Mouse (Mus musculus) limb, embryonic 10.5 days (tissue): Measurements from ENCODE around the gene Gpbar1. TPM values are rescaled to one million over a fixed set of nuclear protein-coding genes. Genes with fewer than 3 reads are reported as not detected.
"Not testable (repeated sequence)": the region's sequence is repeated elsewhere in the genome, so short reads cannot be mapped to it uniquely, and the experiment has no call there.

ENCODE experiments used
- DNase-seq: peaks from one replicate; pipeline ENCODE4 v3.0.0-alpha.2; 2017; ENCODE audit warnings: low spot score
- H3K27ac ChIP-seq: fragments of 300-500 bp; sonication (generic); 2 replicates; pipeline ENCODE4 v1.5.1; 2016; ENCODE audit warnings: mild to moderate bottlenecking
- H3K27me3 ChIP-seq: fragments of 300-500 bp; sonication (generic); 2 replicates; pipeline ENCODE4 v1.6.1; 2016; ENCODE audit warnings: low read depth, mild to moderate bottlenecking; ENCODE audit not compliant: poor library complexity, severe bottlenecking
- H3K36me3 ChIP-seq: fragments of 300-500 bp; sonication (generic); 2 replicates; pipeline ENCODE4 v1.6.1; 2016; ENCODE audit warnings: mild to moderate bottlenecking, moderate library complexity
- H3K4me1 ChIP-seq: fragments of 300-500 bp; sonication (generic); 2 replicates; pipeline ENCODE4 v1.6.1; 2016
- H3K4me3 ChIP-seq: fragments of 300-500 bp; sonication (generic); 2 replicates; pipeline ENCODE4 v1.5.1; 2016; ENCODE audit warnings: mild to moderate bottlenecking, moderate library complexity
- H3K9me3 ChIP-seq: fragments of 300-500 bp; sonication (generic); replicated peaks from 2 replicates; pipeline ENCODE4 v1.6.1; 2016; ENCODE audit warnings: mild to moderate bottlenecking
- WGBS: fragments of 180-500 bp; shearing (Covaris S2); methylation state at CpG from one replicate; pipeline ENCODE4 v1.1.7; 2016; 5-methylcytosine and 5-hydroxymethylcytosine counted together
- polyA plus RNA-seq: library from polyadenylated mRNA; unstranded; fragments of >200 nt; fragmentation: Nextera tagmentation; extraction: Ambion mirVana; gene quantifications from 2 replicates; pipeline ENCODE4 v1.2.1, GENCODE M21; 2016

Gene Gpbar1
- polyA plus RNA-seq, 1 experiment from 2014 or later, result 0.26 TPM

DNA sequence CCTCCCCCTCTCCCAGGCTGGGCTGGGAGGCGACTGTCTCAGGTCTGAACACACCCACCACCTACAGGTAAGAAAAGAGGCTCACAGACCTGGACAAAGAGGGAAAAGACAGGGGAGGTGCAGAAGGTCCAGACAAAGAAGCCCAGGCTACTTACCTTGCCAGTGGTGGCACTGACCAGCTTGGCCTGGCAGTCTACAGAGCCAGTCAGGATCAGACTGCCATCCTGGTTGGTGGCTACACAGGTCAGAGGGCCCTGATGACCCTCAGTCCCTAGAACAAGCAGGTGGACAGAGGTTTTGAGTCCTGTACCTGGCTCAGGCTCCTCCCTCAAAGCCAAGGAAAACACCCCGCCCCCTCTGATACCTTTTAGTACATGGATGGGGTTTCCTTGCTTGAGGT lies 3.0 kb downstream of the Gpbar1 start:
- 94% methylated on average over 2 of the region's 2 CpGs for WGBS
- H3K9me3 ChIP-seq, result no peaks in the 10 kb centered on the region
- no peaks in the 10 kb centered on the region for H3K27me3 ChIP-seq

DNA sequence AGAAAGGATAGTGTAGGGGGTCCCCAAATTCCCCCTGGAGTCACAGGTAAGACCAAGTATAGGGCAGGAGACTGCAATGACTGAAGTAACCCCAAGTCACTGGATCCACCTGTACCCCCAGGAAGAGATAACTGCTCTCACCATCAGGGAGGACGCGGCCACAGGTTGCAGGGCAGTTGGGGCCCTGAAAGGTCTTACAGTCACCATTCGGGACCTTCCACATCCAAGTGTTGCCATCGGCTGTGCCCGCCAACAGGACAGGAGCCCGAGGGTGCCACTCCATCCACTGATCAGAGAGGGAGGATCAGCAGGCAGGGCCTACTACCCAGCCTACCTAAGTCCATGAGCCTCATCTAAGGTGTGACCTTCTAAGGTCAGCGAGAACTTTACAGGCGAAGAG lies 3.5 kb downstream of the Gpbar1 start:
- Histone ChIP-seq H3K4me1 (peaks cover 41% of the 10 kb centered on the region), H3K27me3 (no peaks in the 10 kb centered on the region), H3K27ac (no peak overlapping the region), H3K36me3 (peaks cover 52% of the 10 kb centered on the region), H3K9me3 (no peaks in the 10 kb centered on the region), H3K4me3 (no peak overlapping the region)
- WGBS, result 91% methylated on average over 8 of the region's 8 CpGs
- DNase-seq, result no peak

More for the DNA sequence above, 3.0 kb downstream of the Gpbar1 start:
- Histone ChIP-seq H3K27ac (no peak overlapping the region), H3K4me1 (peaks cover 40% of the 10 kb centered on the region), H3K4me3 (no peak overlapping the region), H3K36me3 (peaks cover 49% of the 10 kb centered on the region)
- no peak for DNase-seq

DNA sequence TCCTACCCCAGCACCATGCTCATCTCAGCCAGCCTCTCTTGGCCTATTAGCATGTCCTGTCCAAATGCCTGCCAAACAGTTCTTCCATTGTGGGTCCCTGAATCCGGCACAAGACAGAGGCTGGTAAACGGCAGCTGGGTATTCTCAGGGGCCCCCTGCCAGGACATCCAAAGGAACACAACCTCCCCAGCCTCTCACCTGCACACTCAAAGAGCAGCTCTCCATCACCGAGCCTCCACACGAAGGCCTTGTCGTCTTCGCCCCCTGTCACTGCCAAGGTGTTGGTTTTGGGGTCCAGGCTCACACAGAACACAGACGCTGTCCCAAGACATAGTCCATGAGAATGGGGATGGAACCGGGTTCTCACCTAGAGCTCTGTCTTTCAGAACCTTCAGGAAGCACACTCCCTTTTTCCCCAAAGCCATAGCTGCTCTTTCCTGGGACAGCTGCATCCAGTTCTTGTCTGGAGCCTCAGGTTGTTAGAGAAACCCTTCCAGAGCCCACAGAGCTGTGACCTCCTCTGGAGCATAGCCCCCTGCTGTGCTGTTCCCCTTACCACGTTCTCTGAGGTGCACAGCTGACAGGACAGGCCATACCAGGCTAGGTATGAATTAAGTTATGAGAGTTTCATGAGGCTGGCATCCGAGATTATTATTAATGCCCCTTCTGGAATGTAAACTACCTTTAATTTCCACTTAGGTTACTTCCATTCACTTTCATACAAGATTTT lies 4.7 kb downstream of the Gpbar1 start:
- H3K4me3 ChIP-seq, result peak overlapping the region; percentile 13
- WGBS, result 89% methylated on average over 10 of the region's 10 CpGs
- H3K4me1 ChIP-seq, result peaks cover 32% of the 10 kb centered on the region
- H3K36me3 ChIP-seq, result peaks cover 58% of the 10 kb centered on the region
- H3K27ac ChIP-seq, result no peak overlapping the region
- no peak for DNase-seq
- no peaks in the 10 kb centered on the region for H3K27me3 ChIP-seq
- no peaks in the 10 kb centered on the region for H3K9me3 ChIP-seq

DNA sequence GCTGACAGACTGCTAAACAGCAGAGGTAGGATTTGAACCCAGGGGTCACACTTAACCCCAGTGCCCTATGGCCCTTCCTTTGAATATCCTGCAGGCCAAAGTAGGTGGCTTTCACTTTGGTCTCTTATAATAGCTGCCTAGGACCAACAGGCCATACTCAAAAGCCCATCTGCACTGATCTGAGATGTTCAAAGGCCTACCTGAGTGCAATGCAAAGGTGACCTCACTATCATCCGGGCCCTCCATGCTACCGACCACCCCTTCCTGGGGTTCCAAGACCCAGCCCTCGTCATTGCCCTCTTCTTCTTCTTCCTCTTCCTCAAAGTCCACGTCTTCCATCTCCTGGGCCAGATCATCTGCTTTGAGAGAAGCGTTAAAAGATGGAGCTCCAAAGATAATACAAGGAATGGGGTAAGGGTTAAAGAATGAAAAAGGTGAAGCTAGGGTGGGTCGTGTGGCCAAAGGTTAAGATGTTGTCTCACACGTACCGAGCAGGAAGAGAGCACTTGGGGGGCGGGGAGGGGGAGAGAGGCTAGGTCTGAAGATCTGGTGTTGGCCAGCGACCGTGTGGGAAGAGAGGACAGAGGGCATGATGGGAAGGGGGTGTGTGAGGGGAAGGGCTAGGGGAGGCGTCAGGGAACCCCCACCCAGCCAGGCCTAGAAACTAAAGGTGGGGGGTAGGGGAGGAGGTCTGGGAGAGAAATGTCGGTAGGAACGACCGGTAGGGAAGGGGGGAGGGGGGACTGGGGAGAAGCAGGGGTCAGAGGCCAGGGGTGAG lies 5.5 kb downstream of the Gpbar1 start:
- peaks cover 32% of the 10 kb centered on the region for H3K4me1 ChIP-seq

DNA sequence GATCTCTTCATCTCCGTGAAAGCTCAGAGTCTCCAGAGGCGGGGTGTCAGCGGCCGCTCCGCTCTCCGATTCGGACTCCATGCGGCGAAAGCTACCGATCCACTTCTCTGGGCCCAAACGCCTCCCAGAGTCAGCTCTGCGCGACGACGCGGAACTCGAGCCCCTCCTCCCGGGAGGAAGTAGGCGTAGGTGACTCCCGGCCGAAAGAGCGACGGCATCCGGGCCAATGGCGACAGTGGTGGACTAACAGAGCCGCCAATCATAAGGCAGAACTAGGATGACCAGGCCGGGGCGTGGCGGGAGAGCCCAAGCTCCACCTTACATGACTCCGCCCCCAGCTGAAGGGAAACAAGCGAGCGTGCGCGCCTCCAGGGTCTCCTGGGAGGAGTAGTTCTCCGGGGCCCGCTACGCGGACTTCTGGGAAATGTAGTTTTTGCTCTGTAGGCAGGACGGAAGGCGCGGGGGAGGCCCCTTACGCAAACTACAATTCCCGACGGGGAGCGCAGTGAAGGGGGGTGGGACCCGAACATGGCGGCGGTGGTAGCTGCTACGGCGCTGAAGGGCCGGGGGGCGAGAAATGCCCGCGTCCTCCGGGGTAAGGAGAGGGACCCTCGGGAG lies 6.3 kb downstream of the Gpbar1 start, which contains the start of the genes Aamp and Pnkd:
TSS of gene Aamp (minus strand) at position 196 of the 618 bp plus-strand sequence.
TSS of gene Pnkd (plus strand) at position 388 of the 618 bp plus-strand sequence.
- no peaks in the 10 kb centered on the region for H3K9me3 ChIP-seq
- H3K4me3 ChIP-seq, result peak within 1 kb of the TSS; percentile 78
- H3K36me3 ChIP-seq, result peaks cover 61% of the 10 kb centered on the region
- H3K27ac ChIP-seq, result peak within 1 kb of the TSS; percentile 85
- DNase-seq, result peak; percentile 99
- peaks cover 32% of the 10 kb centered on the region for H3K4me1 ChIP-seq
- under 1% methylated on average over 56 of the region's 56 CpGs for WGBS
- H3K27me3 ChIP-seq, result no peaks in the 10 kb centered on the region

More for the DNA sequence above, 5.5 kb downstream of the Gpbar1 start:
- Histone ChIP-seq H3K27ac (peak overlapping the region; percentile 85), H3K9me3 (no peaks in the 10 kb centered on the region), H3K27me3 (no peaks in the 10 kb centered on the region), H3K4me3 (peak overlapping the region; percentile 78), H3K36me3 (peaks cover 61% of the 10 kb centered on the region)
- 14% methylated on average over 15 of the region's 15 CpGs for WGBS
- peak; percentile 65 for DNase-seq

DNA sequence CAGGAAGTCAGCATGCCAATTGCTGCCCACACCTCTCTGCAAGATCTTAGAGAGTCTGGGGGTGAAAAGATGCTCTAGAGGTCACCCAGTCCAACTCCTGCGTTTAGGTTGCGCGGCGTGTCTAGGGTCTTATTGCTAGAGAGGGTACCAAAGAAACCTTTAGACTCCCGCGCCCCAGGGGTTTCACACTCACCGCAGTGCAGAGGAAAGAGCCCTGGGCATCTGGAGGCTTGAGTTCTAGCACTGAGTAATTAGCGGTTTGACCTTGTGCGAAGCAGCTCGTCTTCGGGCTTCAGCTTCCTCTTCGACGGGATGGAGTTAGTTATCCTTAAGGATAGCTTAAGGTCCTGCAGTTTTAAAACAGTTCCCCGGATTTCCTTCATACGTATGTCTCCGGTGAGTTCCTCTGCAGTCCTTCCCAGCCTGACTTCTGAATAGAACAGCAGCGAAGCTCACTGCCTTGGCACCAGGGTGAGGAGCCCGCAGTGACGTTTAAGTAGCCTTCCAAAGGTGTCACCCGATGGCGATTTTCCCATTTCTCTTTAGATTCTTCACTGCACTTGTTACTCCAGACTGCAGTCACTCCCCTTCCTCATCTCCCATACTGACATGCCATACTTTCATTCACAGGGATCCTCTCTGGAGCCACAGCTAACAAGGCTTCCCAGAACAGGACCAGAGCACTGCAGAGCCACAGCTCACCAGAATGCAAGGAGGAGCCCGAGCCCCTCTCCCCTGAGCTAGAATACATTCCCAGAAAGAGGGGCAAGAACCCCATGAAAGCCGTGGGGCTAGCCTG lies 7.1 kb downstream of the Gpbar1 start:
- H3K4me3 ChIP-seq, result peak overlapping the region; percentile 78
- peaks cover 28% of the 10 kb centered on the region for H3K4me1 ChIP-seq
- WGBS, result 4% methylated on average over 23 of the region's 23 CpGs
- no peaks in the 10 kb centered on the region for H3K9me3 ChIP-seq
- no peak for DNase-seq
- H3K27ac ChIP-seq, result peak overlapping the region; percentile 85
- H3K36me3 ChIP-seq, result peaks cover 61% of the 10 kb centered on the region
- H3K27me3 ChIP-seq, result no peaks in the 10 kb centered on the region

DNA sequence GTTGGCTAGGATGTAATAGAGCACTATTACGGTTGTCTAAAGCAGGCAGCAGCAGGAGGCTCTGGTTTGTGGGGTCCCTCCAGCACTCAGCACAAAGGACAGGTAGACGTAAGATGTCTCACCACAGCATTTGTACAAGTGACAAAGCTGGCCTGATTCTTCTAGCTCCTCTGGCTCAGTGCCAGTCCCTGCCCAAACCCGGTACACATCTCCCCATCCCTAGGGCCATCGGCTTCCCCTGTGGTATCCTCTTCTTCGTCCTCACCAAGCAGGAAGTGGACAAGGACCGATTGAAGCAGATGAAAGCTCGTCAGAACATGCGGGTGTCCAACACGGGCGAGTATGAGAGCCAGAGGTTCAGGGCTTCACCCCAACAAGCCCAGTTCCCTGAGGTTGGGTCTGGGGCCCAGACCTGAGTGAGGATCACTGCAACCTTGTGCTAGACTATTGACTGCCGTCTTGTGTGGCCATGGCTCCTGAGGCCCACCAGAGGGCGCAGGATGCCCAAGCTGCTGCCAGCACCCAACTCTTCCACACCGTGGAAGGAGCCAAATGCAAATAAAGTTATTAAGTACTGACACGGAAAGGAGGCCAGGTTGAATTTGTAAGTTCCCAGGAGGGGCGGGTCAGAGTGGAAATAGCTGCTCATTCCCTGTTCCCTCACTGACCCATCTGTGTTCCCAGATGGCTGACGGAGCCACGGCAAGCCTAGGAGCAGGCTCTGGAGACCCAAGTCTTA lies 8.7 kb downstream of the Gpbar1 start:
- not testable (repeated sequence) for DNase-seq
- WGBS, result 59% methylated on average over 15 of the region's 17 CpGs

DNA sequence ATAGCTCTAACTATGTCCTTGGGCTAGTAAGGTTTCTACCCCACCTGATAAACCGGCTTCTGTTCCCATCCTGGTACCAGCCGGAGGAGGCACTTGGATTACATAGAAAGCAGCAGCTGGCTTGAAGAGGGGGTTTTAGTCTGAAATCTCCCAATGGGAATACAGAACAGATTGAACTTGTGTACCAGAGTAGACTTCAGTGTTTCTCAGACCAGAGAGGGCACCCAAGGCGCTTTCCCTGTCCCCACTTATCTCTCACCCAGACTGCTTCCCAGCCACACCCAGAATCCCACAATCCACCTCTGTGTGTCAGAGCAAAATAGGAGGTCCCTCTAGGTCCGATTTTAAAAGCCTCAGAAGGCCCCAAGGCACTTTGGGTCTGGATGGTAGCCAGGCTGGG lies 10.0 kb downstream of the Gpbar1 start:
- no peaks in the 10 kb centered on the region for H3K27me3 ChIP-seq
- peaks cover 18% of the 10 kb centered on the region for H3K4me1 ChIP-seq
- no peak overlapping the region for H3K27ac ChIP-seq
- H3K4me3 ChIP-seq, result no peak overlapping the region
- DNase-seq, result no peak
- no peaks in the 10 kb centered on the region for H3K9me3 ChIP-seq
- peaks cover 60% of the 10 kb centered on the region for H3K36me3 ChIP-seq
- WGBS, result 85% methylated on average over 4 of the region's 4 CpGs

More for the DNA sequence above, 8.7 kb downstream of the Gpbar1 start:
- peaks cover 61% of the 10 kb centered on the region for H3K36me3 ChIP-seq
- H3K27ac ChIP-seq, H3K4me3 ChIP-seq, H3K9me3 ChIP-seq, H3K27me3 ChIP-seq: not testable (repeated sequence)
- peaks cover 25% of the 10 kb centered on the region for H3K4me1 ChIP-seq

DNA sequence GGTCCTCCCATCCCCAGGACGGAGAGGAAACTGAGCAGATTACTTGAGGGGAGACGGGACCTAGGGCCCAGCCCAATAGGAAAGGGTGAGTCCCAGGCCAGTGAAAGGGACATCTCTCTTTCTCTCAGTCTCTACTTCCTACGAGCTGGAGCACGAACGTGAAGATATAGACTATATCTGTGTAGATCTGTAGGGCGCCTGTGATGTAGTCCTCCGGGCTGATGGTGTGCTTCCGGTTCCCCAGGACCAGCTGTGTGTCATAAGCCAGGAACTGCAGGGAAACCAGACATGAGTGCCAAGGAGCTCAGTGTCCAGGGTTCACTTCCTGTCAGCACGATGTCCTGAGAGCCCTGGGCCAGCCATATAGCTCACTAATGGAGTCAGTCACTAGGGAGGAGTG lies 10.9 kb downstream of the Gpbar1 start:
- Histone ChIP-seq H3K27ac (no peak overlapping the region), H3K27me3 (no peaks in the 10 kb centered on the region), H3K4me3 (no peak overlapping the region), H3K36me3 (peaks cover 68% of the 10 kb centered on the region), H3K4me1 (peaks cover 15% of the 10 kb centered on the region), H3K9me3 (no peaks in the 10 kb centered on the region)
- no peak for DNase-seq
- 92% methylated on average over 9 of the region's 9 CpGs for WGBS

DNA sequence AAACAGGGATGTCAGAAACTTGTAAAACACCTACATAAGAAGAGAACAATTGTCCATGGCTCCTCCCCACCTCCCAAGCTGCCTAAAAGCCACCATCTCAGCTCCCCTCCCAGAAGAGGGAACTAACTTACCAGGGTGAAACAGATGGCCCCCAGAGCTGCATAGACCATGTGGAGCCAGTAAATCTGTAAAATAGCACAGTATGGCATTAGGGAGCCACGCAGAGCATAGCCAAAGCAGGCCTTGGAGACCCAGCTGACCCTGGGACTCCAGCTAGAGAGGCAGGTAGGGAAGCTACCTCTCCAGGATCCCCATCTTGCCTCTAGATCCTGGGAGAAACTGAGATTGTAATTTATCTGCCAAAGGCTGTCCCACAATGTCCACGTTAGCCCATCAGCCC lies 11.4 kb downstream of the Gpbar1 start:
- Histone ChIP-seq H3K36me3 (peaks cover 68% of the 10 kb centered on the region), H3K4me1 (peaks cover 16% of the 10 kb centered on the region)
- WGBS, result 74% methylated on average over 2 of the region's 2 CpGs

DNA sequence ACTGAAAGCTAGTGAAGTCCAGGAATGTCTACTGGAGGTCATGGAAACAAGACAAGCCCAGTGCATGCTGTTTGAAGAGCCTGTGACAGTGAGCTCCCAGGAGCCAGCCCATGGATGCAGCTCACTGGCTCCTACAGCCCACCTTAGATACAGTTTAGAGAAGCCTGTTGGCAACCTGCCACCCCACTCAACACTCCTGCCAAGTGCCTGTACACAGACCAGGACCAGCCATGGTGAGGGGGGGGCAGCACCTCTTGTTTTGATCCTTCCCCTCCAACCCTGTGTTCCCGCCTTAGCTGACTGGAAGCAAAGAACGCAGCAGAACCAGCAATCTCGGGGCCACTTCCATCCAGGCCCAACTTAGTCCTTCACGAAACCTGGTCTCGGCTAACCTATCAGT lies 11.8 kb downstream of the Gpbar1 start:
- Histone ChIP-seq H3K27ac (no peak overlapping the region), H3K27me3 (no peaks in the 10 kb centered on the region), H3K4me3 (no peak overlapping the region), H3K4me1 (peaks cover 20% of the 10 kb centered on the region), H3K9me3 (no peaks in the 10 kb centered on the region), H3K36me3 (peaks cover 68% of the 10 kb centered on the region)
- no peak for DNase-seq
- 92% methylated on average over 5 of the region's 5 CpGs for WGBS

More for the DNA sequence above, 11.4 kb downstream of the Gpbar1 start:
- no peak overlapping the region for H3K4me3 ChIP-seq
- no peaks in the 10 kb centered on the region for H3K27me3 ChIP-seq
- no peak overlapping the region for H3K27ac ChIP-seq
- no peak for DNase-seq
- H3K9me3 ChIP-seq, result no peaks in the 10 kb centered on the region
